Mouse (Mus musculus) lung, postnatal 0 days (tissue): ENCODE data around the gene AW549877. TPM values are rescaled to one million over a fixed set of nuclear protein-coding genes. Genes with fewer than 3 reads are reported as not detected.
A peak's percentile ranks its signal among the peaks of the same experiment; 100 is the strongest.

Experiments
- ATAC-seq: fragments of 200-750 bp; cut with Nextera tagmentation; 2 replicates; pipeline ENCODE4 v1.8.0; 2017; ENCODE audit warnings: moderate library complexity
- DNase-seq: peaks from one replicate; pipeline ENCODE4 v3.0.0-alpha.2; 2016; ENCODE audit warnings: low spot score
- H3K27ac ChIP-seq: fragments of 300-500 bp; sonication (generic); 2 replicates; pipeline ENCODE4 v1.5.1; 2014; ENCODE audit warnings: antibody characterized with exemption, mild to moderate bottlenecking, low read length, mixed read lengths
- H3K27me3 ChIP-seq: fragments of 300-500 bp; sonication (generic); replicated peaks from 2 replicates; pipeline ENCODE4 v1.6.1; 2014; ENCODE audit warnings: low read length, mixed read lengths; ENCODE audit not compliant: insufficient read depth
- H3K36me3 ChIP-seq: fragments of 300-500 bp; sonication (generic); 2 replicates; pipeline ENCODE4 v1.6.1; 2014; ENCODE audit warnings: low read length, mixed read lengths; ENCODE audit not compliant: insufficient read depth
- H3K4me1 ChIP-seq: fragments of 300-500 bp; sonication (generic); 2 replicates; pipeline ENCODE4 v1.6.1; 2014; ENCODE audit warnings: antibody characterized with exemption, low read depth, low read length, mixed read lengths; ENCODE audit not compliant: insufficient read depth
- H3K4me2 ChIP-seq: fragments of 300-500 bp; sonication (generic); replicated peaks from 2 replicates; pipeline ENCODE4 v1.6.1; 2014; ENCODE audit warnings: low read depth, mild to moderate bottlenecking, low read length, moderate library complexity, mixed read lengths
- H3K4me3 ChIP-seq: fragments of 300-500 bp; sonication (generic); 2 replicates; pipeline ENCODE4 v1.5.1; 2014; ENCODE audit warnings: low read depth, low read length
- H3K9ac ChIP-seq: fragments of 300-500 bp; sonication (generic); replicated peaks from 2 replicates; pipeline ENCODE4 v1.6.1; 2014; ENCODE audit warnings: low read depth, mild to moderate bottlenecking
- H3K9me3 ChIP-seq: fragments of 300-500 bp; sonication (generic); 2 replicates; pipeline ENCODE4 v1.6.1; 2016; ENCODE audit warnings: low read length, mixed read lengths
- CTCF ChIP-seq: IDR thresholded peaks from 2 replicates; pipeline ENCODE4 v1.5.1; 2016; ENCODE audit warnings: antibody characterized with exemption, mild to moderate bottlenecking
- EP300 ChIP-seq: IDR thresholded peaks from 2 replicates; pipeline ENCODE4 v1.6.1; 2016; ENCODE audit warnings: antibody characterized with exemption, mild to moderate bottlenecking, control low read depth
- WGBS: fragments of 180-500 bp; shearing (Covaris S2); extraction: QIAGEN DNeasy Blood & Tissue Kit; methylation state at CpG from one replicate; pipeline ENCODE4 v1.1.7; 2014; 5-methylcytosine and 5-hydroxymethylcytosine counted together
- polyA plus RNA-seq: library from polyadenylated mRNA; unstranded; fragments of >200 nt; fragmentation: Nextera tagmentation; extraction: Ambion mirVana; gene quantifications from 2 replicates; pipeline ENCODE4 v1.2.1, GENCODE M21; 2015

Gene AW549877
- polyA plus RNA-seq, 1 experiment from 2014 or later = 21.7 TPM

- Histone ChIP-seq H3K4me2 (peak overlapping the region; percentile 91), H3K4me1 (peaks cover 21% of the 10 kb centered on the region; the same call in 1 of the 2 replicates), H3K27me3 (no peaks in the 10 kb centered on the region), H3K9ac (peak overlapping the region; percentile 73), H3K9me3 (no peaks in the 10 kb centered on the region), H3K36me3 (no peaks in the 10 kb centered on the region), H3K27ac (0 out of 2 replicates have a peak overlapping the region, but pooled peaks have one; percentile 93), H3K4me3 (peak overlapping the region; percentile 90)
- no peak for TF ChIP-seq CTCF
- TF ChIP-seq EP300 = no peak
- DNase-seq = peak; percentile 16
- 6% methylated on average over 6 of the region's 6 CpGs for WGBS
- no peak for ATAC-seq
Measured at GRCm38 (mm10) chr15:4027671-4028410, 32.3 kb upstream of the AW549877 start.

- TF ChIP-seq EP300 (no peak), CTCF (peak; percentile 26; the same call in 1 of the 2 replicates)
- peak; percentile 94 for DNase-seq
- peak overlapping the region; percentile 91 for H3K4me2 ChIP-seq
- ATAC-seq = peak; percentile 78
- peak overlapping the region; percentile 90 for H3K4me3 ChIP-seq
- H3K4me1 ChIP-seq = peaks cover 21% of the 10 kb centered on the region; the same call in 1 of the 2 replicates
- H3K36me3 ChIP-seq = no peaks in the 10 kb centered on the region
- WGBS = 1% methylated on average over 53 of the region's 65 CpGs
- H3K27me3 ChIP-seq = no peaks in the 10 kb centered on the region
- H3K9ac ChIP-seq = peak overlapping the region; percentile 73
- H3K27ac ChIP-seq = peak overlapping the region; percentile 93
- H3K9me3 ChIP-seq = no peaks in the 10 kb centered on the region
Measured at GRCm38 (mm10) chr15:4026831-4027584, 31.5 kb upstream of the AW549877 start.

- H3K4me1 ChIP-seq = peaks cover 21% of the 10 kb centered on the region; the same call in 1 of the 2 replicates
- H3K9me3 ChIP-seq = no peaks in the 10 kb centered on the region
- DNase-seq (peak; percentile 96), ATAC-seq (peak; percentile 96)
- H3K27ac ChIP-seq = peak within 1 kb of the TSS; percentile 93
- no peaks in the 10 kb centered on the region for H3K36me3 ChIP-seq
- 1% methylated on average over 44 of the region's 45 CpGs for WGBS
- H3K4me3 ChIP-seq = peak within 1 kb of the TSS; percentile 90
- peak within 1 kb of the TSS; percentile 73 for H3K9ac ChIP-seq
- peak; percentile 76 for TF ChIP-seq CTCF
- no peak for TF ChIP-seq EP300
- H3K27me3 ChIP-seq = no peaks in the 10 kb centered on the region
- peak within 1 kb of the TSS; percentile 91 for H3K4me2 ChIP-seq
Measured at GRCm38 (mm10) chr15:4026231-4026773, 30.8 kb upstream of the AW549877 start, which contains the start of gene Oxct1. Gene Oxct1 (plus strand): TSS chr15:4026383.

- Histone ChIP-seq H3K27ac (peak overlapping the region; percentile 93), H3K4me2 (peak overlapping the region; percentile 91), H3K9me3 (no peaks in the 10 kb centered on the region), H3K4me1 (peaks cover 21% of the 10 kb centered on the region; the same call in 1 of the 2 replicates), H3K9ac (no peak overlapping the region), H3K27me3 (no peaks in the 10 kb centered on the region), H3K36me3 (no peaks in the 10 kb centered on the region), H3K4me3 (peak overlapping the region; percentile 90; the same call in 1 of the 2 replicates)
- ATAC-seq (no peak), DNase-seq (no peak)
- TF ChIP-seq EP300 (no peak), CTCF (no peak)
- 54% methylated on average over 11 of the region's 11 CpGs for WGBS
Measured at GRCm38 (mm10) chr15:4025508-4025904, 30.0 kb upstream of the AW549877 start.

- 0 out of 2 replicates have a peak overlapping the region, but pooled peaks have one; percentile 93 for H3K27ac ChIP-seq
- 62% methylated on average over 13 of the region's 13 CpGs for WGBS
Measured at GRCm38 (mm10) chr15:4024726-4025507, 29.4 kb upstream of the AW549877 start.

More at GRCm38 (mm10) chr15:4024726-4025507, 29.4 kb upstream of the AW549877 start:
- ATAC-seq (no peak), DNase-seq (no peak)
- TF ChIP-seq CTCF = no peak
- no peak for TF ChIP-seq EP300
- Histone ChIP-seq H3K4me2 (no peak overlapping the region), H3K4me3 (no peak overlapping the region), H3K36me3 (no peaks in the 10 kb centered on the region), H3K27me3 (no peaks in the 10 kb centered on the region), H3K9ac (no peak overlapping the region), H3K4me1 (peaks cover 21% of the 10 kb centered on the region; the same call in 1 of the 2 replicates), H3K9me3 (no peaks in the 10 kb centered on the region)
